Mouse (Mus musculus) spleen, postnatal 0 days (tissue): ENCODE measurements around the gene Trim30a. TPM values are rescaled to one million over a fixed set of nuclear protein-coding genes. Genes with fewer than 3 reads are reported as not detected.

ENCODE experiments used
- polyA plus RNA-seq: library from polyadenylated mRNA; unstranded; fragments of >200 nt; fragmentation: Nextera tagmentation; extraction: Ambion mirVana; gene quantifications from 2 replicates; pipeline ENCODE4 v1.2.1, GENCODE M21; 2015

Trim30a gene
- 9.0 and 12.5 TPM in 2 replicates for polyA plus RNA-seq

DNA sequence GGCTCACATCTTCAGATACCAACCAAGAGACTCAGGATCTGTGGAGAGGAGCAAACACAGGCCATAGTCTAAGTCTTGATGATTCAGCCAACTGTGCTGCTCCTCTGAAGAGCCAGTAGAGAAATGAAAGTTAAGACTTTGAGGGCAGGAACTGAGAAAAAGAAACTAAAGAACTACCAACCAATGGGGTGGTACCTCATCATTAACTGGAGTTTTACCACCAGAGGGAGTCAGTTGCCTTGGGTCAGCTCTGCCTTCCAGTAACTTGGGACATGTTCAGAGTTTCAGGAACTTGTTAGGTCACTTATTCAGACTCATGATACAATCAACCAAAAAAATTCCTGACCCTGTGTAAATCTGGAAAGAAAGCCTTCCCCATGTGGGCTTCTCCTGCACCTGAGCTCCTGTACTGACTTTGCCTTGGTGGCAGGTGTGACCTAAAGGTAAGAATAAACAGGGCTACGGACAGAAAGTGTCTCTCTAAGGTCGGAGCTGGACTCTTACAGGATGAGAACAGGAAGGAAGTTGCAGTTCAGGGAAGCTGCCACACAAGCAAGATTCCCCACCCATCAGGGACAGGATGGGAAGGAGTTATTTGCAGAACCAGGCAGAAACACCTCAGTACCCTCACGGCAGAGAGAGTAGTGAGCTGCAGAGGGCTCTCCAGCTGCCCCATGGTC, at the start of gene Trim30a:
Gene Trim30a (minus strand): TSS at position 129 of the 680 bp plus-strand sequence.

DNA sequence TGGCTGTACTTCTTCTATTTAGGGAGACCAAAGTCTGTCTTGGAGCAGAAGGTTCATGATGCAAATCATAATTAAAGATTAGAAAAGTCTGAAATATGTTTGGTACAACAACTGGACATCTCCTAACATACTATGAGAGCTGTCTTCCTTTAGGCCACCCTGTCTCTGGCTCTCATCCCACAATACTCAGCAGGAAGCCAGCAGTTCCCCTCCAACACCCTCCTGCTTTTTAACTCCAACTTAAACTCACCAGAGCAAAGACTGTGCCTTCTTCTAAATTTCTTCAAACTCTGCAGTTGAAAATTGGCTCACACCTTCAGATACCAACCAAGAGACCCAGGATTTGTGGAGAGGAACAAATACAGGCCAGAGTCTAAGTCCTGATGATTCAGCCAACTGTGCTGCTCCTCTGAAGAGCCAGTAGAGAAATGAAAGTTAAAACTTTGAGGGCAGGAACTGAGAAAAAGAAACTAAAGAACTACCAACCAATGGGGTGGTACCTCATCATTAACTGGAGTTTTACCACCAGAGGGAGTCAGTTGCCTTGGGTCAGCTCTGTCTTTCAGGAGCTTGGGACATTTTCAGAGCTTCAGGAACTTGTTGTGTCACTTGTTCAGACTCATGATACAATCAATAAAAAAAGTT, 42.5 kb upstream of the Trim30a start, which contains the start of gene Trim30d:
Gene Trim30d (minus strand): TSS at position 429 of the 645 bp plus-strand sequence.

DNA sequence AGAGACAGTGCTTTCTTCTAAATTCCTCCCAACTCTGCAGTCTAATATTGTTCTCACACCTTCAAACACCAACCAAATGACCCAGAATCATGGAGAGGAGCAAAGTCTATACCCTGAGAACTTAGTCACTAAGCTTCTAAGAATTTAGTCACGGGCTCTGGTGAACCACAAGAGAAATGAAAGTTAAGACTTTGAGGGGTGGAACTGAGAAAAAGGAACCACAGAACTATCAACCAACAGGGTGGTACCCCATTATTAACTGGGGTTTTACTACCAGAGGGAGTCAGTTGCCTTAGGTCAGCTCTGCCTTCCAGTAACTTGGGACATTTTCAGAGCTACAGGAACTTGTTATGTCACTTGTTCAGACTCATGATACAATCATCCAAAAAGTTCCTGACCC, 64.3 kb downstream of the Trim30a start, which contains the start of gene Trim30c:
Gene Trim30c (minus strand): TSS at position 140 of the 400 bp plus-strand sequence.

DNA sequence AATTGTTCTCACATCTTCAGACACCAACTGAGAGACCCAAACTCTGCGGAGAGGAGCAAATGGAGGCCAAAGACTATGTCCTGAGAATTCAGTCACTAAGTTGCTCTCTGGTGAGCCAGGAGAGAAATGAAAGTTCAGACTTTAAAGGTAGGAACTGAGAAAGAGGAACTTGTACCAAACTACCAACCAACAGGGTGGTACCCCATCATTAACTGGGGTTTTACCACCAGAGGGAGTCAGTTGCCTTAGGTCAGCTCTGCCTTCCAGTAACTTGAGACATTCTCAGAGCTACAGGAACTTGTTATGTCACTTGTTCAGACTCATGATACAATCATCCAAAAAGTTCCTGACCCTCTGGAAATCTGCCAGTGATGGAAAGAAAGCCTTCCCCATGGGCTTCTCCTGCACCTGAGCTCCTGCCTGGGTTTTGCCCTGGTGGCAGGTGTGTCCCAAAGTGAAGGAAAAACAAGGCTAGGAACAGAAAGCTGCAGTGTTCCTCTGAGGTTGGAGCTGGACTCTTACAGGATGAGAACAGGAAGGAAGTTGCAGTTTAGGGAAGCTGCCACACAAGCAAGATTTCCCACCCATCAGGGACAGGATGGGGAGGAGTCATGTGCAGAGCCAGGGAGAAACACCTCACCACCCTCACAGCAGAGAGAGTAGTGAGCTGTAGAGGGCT, 95.1 kb downstream of the Trim30a start, which contains the start of gene Trim30b:
Gene Trim30b (minus strand): TSS at position 149 of the 679 bp plus-strand sequence.

Other genes with a start within 250 kb of the Trim30a start
- gene Trim6, start 246.4 kb downstream of the Trim30a start, polyA plus RNA-seq: 0.65 and 1.2 TPM in 2 replicates
- 5.6 and 7.4 TPM in 2 replicates for gene Trim34a, start 220.7 kb downstream of the Trim30a start, polyA plus RNA-seq
- 2.3 and 2.9 TPM in 2 replicates for gene Trim5, start 177.1 kb downstream of the Trim30a start, polyA plus RNA-seq
- 13.9 and 19.1 TPM in 2 replicates for gene Trim12a, start 149.7 kb downstream of the Trim30a start, polyA plus RNA-seq
- gene Trim34b, start 135.7 kb downstream of the Trim30a start, polyA plus RNA-seq: 0.13 TPM in 1 of 2 replicates, not detected in the other
- 5.1 and 7.7 TPM in 2 replicates for gene Trim12c, start 111.8 kb downstream of the Trim30a start, polyA plus RNA-seq
- 6.6 and 7.3 TPM in 2 replicates for gene Trim30b, start 95.3 kb downstream of the Trim30a start, polyA plus RNA-seq
- gene Trim30c, start 64.4 kb downstream of the Trim30a start, polyA plus RNA-seq: 0.32 and 0.52 TPM in 2 replicates
- 6.6 and 8.9 TPM in 2 replicates for gene Trim30d, start 42.7 kb upstream of the Trim30a start, polyA plus RNA-seq
- gene Olfr651, start 84.9 kb upstream of the Trim30a start, polyA plus RNA-seq: not detected in 2 replicates
- gene Olfr652, start 95.7 kb upstream of the Trim30a start, polyA plus RNA-seq: not detected in 2 replicates
- not detected in 2 replicates for gene Olfr653, start 112.1 kb upstream of the Trim30a start, polyA plus RNA-seq
- not detected in 2 replicates for gene Olfr654, start 121.8 kb upstream of the Trim30a start, polyA plus RNA-seq
- not detected in 2 replicates for gene Olfr655, start 136.6 kb upstream of the Trim30a start, polyA plus RNA-seq
- not detected in 2 replicates for gene Olfr656, start 148.8 kb upstream of the Trim30a start, polyA plus RNA-seq
- not detected in 2 replicates for gene Olfr657, start 159.6 kb upstream of the Trim30a start, polyA plus RNA-seq
- gene Olfr658, start 182.1 kb upstream of the Trim30a start, polyA plus RNA-seq: not detected in 2 replicates
- gene Olfr659, start 201.6 kb upstream of the Trim30a start, polyA plus RNA-seq: not detected in 2 replicates
- gene Olfr661, start 221.3 kb upstream of the Trim30a start, polyA plus RNA-seq: not detected in 2 replicates